Mouse (Mus musculus): Measurements from ENCODE around the gene Lrriq3. TPM values are rescaled to one million over a fixed set of nuclear protein-coding genes. Genes with fewer than 3 reads are reported as not detected.

Lrriq3 gene
- total and polyA plus RNA-seq, 2 experiments from 2014 or later, result 0.81 to 1.4 TPM

DNA sequence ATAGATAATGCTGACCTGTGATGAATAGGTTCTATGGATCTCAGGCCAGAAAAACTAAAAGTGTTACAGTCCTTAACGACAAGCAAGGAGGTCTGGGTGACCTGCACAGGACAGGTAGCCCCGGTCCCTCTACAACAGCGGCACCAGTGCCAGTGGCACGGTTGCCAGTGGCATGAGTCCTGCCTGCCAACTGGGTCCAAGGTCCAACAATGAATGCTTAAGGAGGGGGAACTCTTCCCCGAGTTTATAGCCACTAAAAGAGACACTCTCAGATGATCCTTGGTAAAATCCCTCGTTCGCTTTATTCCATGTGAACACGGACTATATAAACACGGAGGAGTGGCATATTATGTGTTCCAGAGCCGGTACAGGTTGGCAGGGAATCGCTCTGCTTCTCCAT, 47.8 kb downstream of the Lrriq3 start:
- H3K9me3 ChIP-seq (ENCODE audit: low read length), result no peaks in the 10 kb centered on the region
- H3K36me3 ChIP-seq (ENCODE audit: insufficient read depth), result no peaks in the 10 kb centered on the region
- ATAC-seq (no peak), DNase-seq (no peak)
- no peak for TF ChIP-seq CTCF (IDR thresholded peaks at IDR 0.05; ENCODE audit: low read depth)
- H3K4me1 ChIP-seq (ENCODE audit: insufficient read depth), result no peaks in the 10 kb centered on the region
- H3K4me2 ChIP-seq (ENCODE audit: low read depth), result no peak overlapping the region
- H3K27me3 ChIP-seq (ENCODE audit: insufficient read depth, low read length), result no peaks in the 10 kb centered on the region
- H3K27ac ChIP-seq (ENCODE audit: low read depth, low read length), result no peak overlapping the region
- H3K4me3 ChIP-seq (ENCODE audit: low read depth, low read length), result no peak overlapping the region
- WGBS, result 89% methylated on average over 11 of the region's 11 CpGs
- H3K9ac ChIP-seq, result no peak overlapping the region

DNA sequence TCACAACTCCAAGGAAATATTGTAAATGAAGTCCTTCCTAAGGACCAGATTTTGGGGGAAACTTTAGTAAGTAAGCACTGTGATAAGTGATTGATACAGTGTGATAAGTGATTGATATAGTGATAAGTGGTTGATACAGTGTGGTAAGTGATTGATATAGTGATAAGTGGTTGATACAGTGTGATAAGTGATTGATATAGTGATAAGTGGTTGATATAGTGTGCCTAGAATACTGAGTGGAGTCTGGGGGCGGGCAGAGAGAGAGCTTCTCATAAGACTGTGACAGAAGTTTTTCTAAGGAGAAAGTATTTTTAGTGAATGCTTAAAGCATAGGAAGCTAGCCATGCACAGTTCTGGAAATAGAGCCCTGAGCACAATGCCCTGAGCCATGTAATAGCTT, 51.1 kb downstream of the Lrriq3 start:
- H3K36me3 ChIP-seq (ENCODE audit: insufficient read depth), result no peaks in the 10 kb centered on the region
- H3K4me3 ChIP-seq (ENCODE audit: low read depth, low read length), result no peak overlapping the region
- H3K27me3 ChIP-seq (ENCODE audit: insufficient read depth, low read length), result no peaks in the 10 kb centered on the region
- 87% methylated on average over 1 of the region's 1 CpGs for WGBS
- ATAC-seq (no peak), DNase-seq (no peak)
- no peak overlapping the region for H3K9ac ChIP-seq
- no peaks in the 10 kb centered on the region for H3K9me3 ChIP-seq (ENCODE audit: low read length)
- H3K4me1 ChIP-seq (ENCODE audit: insufficient read depth), result no peaks in the 10 kb centered on the region
- no peak overlapping the region for H3K27ac ChIP-seq (ENCODE audit: low read depth, low read length)
- TF ChIP-seq CTCF (IDR thresholded peaks at IDR 0.05; ENCODE audit: low read depth), result no peak
- no peak overlapping the region for H3K4me2 ChIP-seq (ENCODE audit: low read depth)

DNA sequence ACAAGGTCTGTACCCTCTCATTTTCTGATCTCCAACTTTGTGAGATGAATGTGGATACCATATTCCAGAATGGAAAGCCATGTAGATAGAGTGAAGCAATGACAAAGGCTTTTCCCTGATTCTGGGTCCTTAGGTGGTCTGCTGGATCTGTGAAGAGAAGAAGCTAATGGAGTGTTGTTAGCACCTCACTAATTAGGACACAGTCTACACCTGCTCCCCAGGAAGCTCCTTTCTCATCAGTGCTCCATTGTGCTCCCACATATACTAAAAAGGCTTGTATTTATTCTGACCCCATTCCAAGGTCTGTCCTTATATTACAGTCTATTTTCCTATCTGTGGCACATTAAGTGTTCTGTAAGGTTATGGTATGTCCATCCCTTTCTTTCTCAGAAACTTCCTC, 68.6 kb downstream of the Lrriq3 start:
- Histone ChIP-seq H3K4me2 (ENCODE audit: low read depth) (no peak overlapping the region), H3K27me3 (ENCODE audit: insufficient read depth, low read length) (no peaks in the 10 kb centered on the region), H3K27ac (ENCODE audit: low read depth, low read length) (no peak overlapping the region), H3K9ac (no peak overlapping the region), H3K36me3 (ENCODE audit: insufficient read depth) (no peaks in the 10 kb centered on the region), H3K4me3 (ENCODE audit: low read depth, low read length) (no peak overlapping the region), H3K4me1 (ENCODE audit: insufficient read depth) (no peaks in the 10 kb centered on the region), H3K9me3 (ENCODE audit: low read length) (no peaks in the 10 kb centered on the region)
- no peak for TF ChIP-seq CTCF (IDR thresholded peaks at IDR 0.05; ENCODE audit: low read depth)
- DNase-seq, result no peak
- ATAC-seq, result no peak

DNA sequence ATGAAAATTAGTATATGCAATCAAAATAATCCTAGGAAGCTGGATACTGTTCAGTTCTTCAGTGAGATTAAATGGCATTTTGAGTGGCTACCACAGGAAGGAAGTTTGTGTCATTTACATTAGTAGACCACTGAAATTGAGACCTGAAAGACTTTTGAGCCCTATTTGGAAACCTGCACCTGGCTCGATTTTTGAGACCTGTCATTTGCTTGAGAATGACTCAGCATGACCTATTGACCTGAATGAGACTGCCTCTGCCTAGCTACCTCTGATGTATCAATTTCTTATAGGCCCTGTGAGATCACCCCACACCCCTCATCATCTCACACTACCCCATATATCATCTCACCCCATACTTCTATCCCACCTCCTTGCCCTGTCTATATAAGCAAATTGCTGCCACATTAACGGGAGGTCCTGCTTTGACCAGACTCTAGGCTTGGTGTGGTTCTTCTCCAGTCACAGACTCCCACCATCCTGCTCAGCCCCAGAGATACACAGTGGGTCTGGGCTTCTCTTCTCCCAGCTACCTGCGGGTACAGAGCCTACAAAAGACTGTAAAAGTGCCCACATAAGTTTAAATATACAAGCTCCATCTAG, 87.2 kb downstream of the Lrriq3 start:
- H3K4me1 ChIP-seq (ENCODE audit: insufficient read depth), result no peaks in the 10 kb centered on the region
- H3K27ac ChIP-seq (ENCODE audit: low read depth, low read length), result no peak overlapping the region
- H3K9ac ChIP-seq, result no peak overlapping the region
- TF ChIP-seq CTCF (IDR thresholded peaks at IDR 0.05; ENCODE audit: low read depth), result no peak
- no peaks in the 10 kb centered on the region for H3K9me3 ChIP-seq (ENCODE audit: low read length)
- H3K36me3 ChIP-seq (ENCODE audit: insufficient read depth), result no peaks in the 10 kb centered on the region
- no peak overlapping the region for H3K4me3 ChIP-seq (ENCODE audit: low read depth, low read length)
- DNase-seq, result no peak
- H3K27me3 ChIP-seq (ENCODE audit: insufficient read depth, low read length), result no peaks in the 10 kb centered on the region
- H3K4me2 ChIP-seq (ENCODE audit: low read depth), result no peak overlapping the region
- ATAC-seq, result no peak
- WGBS, result 78% methylated on average over 3 of the region's 3 CpGs

GRCm38 (mm10) chr3:155186456-155186855, 93.2 kb downstream of the Lrriq3 start:
- no peak overlapping the region for H3K9ac ChIP-seq
- no peak for TF ChIP-seq CTCF (IDR thresholded peaks at IDR 0.05; ENCODE audit: low read depth)
- H3K9me3 ChIP-seq (ENCODE audit: low read length), result no peaks in the 10 kb centered on the region
- WGBS, result 91% methylated on average over 2 of the region's 2 CpGs
- H3K4me3 ChIP-seq (ENCODE audit: low read depth, low read length), result no peak overlapping the region
- no peak for DNase-seq
- H3K4me1 ChIP-seq (ENCODE audit: insufficient read depth), result no peaks in the 10 kb centered on the region
- no peaks in the 10 kb centered on the region for H3K27me3 ChIP-seq (ENCODE audit: insufficient read depth, low read length)
- no peaks in the 10 kb centered on the region for H3K36me3 ChIP-seq (ENCODE audit: insufficient read depth)
- no peak for ATAC-seq
- no peak overlapping the region for H3K27ac ChIP-seq (ENCODE audit: low read depth, low read length)
- no peak overlapping the region for H3K4me2 ChIP-seq (ENCODE audit: low read depth)

DNA sequence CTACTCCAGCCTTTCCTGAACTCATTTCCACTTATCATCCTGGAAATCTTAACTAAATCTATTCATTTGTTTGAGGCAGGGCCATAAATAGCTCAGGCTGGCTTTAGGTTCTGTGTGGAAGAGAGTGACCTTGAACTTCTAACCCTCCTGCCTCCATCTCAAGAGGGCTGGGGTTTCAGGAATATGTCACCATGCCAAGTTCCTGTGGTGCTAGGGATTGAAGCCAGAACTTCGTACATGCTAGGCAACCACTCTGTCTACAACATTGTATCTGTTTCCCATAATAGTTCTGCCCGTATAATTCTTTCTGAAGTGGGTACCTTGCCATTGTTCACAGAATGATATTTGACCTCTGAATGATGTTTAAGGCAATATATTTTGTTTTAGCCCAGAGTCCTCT, 95.6 kb downstream of the Lrriq3 start:
- no peak for TF ChIP-seq CTCF (IDR thresholded peaks at IDR 0.05; ENCODE audit: low read depth)
- no peak overlapping the region for H3K27ac ChIP-seq (ENCODE audit: low read depth, low read length)
- H3K36me3 ChIP-seq (ENCODE audit: insufficient read depth), result no peaks in the 10 kb centered on the region
- no peaks in the 10 kb centered on the region for H3K27me3 ChIP-seq (ENCODE audit: insufficient read depth, low read length)
- no peaks in the 10 kb centered on the region for H3K4me1 ChIP-seq (ENCODE audit: insufficient read depth)
- no peak for ATAC-seq
- H3K4me2 ChIP-seq (ENCODE audit: low read depth), result no peak overlapping the region
- H3K4me3 ChIP-seq (ENCODE audit: low read depth, low read length), result no peak overlapping the region
- WGBS, result 77% methylated on average over 2 of the region's 2 CpGs
- no peaks in the 10 kb centered on the region for H3K9me3 ChIP-seq (ENCODE audit: low read length)
- H3K9ac ChIP-seq, result no peak overlapping the region
- DNase-seq, result no peak

DNA sequence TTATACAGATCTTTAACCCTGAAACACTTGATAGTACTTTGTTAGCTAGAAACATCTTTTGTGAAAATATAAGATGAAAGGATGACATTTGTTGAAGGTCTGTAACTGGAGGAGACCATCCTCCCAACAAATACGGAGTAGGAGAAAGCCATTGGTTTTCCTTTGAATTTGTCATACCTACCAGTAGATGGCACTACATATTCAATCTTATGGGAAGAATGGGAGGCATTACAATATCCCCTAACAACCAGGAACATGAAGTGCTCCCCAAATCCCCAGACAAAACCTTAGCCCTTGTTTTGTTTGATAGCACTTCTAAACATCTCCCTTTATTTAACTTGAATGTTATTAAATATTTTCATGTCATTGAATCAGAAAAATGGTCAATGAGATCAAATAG, 141.7 kb downstream of the Lrriq3 start:
- peak; percentile 63 for DNase-seq
- Histone ChIP-seq H3K27ac (ENCODE audit: low read depth, low read length) (no peak overlapping the region), H3K4me1 (ENCODE audit: insufficient read depth) (no peaks in the 10 kb centered on the region), H3K9ac (no peak overlapping the region), H3K36me3 (ENCODE audit: insufficient read depth) (no peaks in the 10 kb centered on the region), H3K9me3 (ENCODE audit: low read length) (no peaks in the 10 kb centered on the region), H3K4me3 (ENCODE audit: low read depth, low read length) (no peak overlapping the region), H3K4me2 (ENCODE audit: low read depth) (no peak overlapping the region), H3K27me3 (ENCODE audit: insufficient read depth, low read length) (no peaks in the 10 kb centered on the region)
- peak; percentile 80 for ATAC-seq
- TF ChIP-seq CTCF (IDR thresholded peaks at IDR 0.05; ENCODE audit: low read depth), result peak; percentile 80
- WGBS, result 9% methylated on average over 1 of the region's 1 CpGs

DNA sequence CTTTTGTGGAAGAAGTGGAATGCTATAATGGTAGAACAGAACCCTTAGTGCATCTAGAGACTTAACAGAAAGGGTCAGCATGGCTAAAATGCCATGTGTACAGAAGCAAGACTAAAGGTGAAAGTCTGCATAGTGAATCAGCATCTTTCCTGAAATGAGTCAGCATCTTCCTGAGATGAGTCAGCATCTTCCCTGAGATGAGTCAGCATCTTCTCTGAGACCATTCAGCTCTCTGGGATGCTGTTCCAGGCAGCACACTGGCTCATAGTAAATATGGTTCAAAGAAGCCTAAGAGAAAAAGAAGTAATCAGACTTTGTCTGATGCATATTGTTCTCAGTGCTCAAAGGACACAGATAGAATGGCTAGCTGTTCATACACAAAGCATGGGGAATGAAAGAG, 142.3 kb downstream of the Lrriq3 start:
- Histone ChIP-seq H3K9me3 (ENCODE audit: low read length) (no peaks in the 10 kb centered on the region), H3K4me3 (ENCODE audit: low read depth, low read length) (no peak overlapping the region), H3K9ac (no peak overlapping the region), H3K27me3 (ENCODE audit: insufficient read depth, low read length) (no peaks in the 10 kb centered on the region), H3K27ac (ENCODE audit: low read depth, low read length) (no peak overlapping the region), H3K4me2 (ENCODE audit: low read depth) (no peak overlapping the region), H3K36me3 (ENCODE audit: insufficient read depth) (no peaks in the 10 kb centered on the region), H3K4me1 (ENCODE audit: insufficient read depth) (no peaks in the 10 kb centered on the region)
- no peak for TF ChIP-seq CTCF (IDR thresholded peaks at IDR 0.05; ENCODE audit: low read depth)
- no peak for DNase-seq
- ATAC-seq, result no peak

Other genes with a start within 250 kb of the Lrriq3 start
- gene Tnni3k, start 38.0 kb upstream of the Lrriq3 start, total RNA-seq (2014; rRNA removed), result 0.05 TPM in 1 of 2 replicates, not detected in the other
- gene Tnni3k, start 38.0 kb upstream of the Lrriq3 start, polyA plus RNA-seq (2015; fragmentation: Nextera tagmentation; extraction: Ambion mirVana), result 0.09 and 0.10 TPM in 2 replicates
- gene Fpgt, start within 50 bp of the Lrriq3 start, total RNA-seq (2014; rRNA removed), result 33.3 and 39.3 TPM in 2 replicates
- gene Fpgt, start within 50 bp of the Lrriq3 start, polyA plus RNA-seq (2015; fragmentation: Nextera tagmentation; extraction: Ambion mirVana), result 15.5 and 16.1 TPM in 2 replicates

All from forebrain, postnatal 0 days (tissue).